Mouse (Mus musculus) liver, embryonic 14.5 days (tissue): ENCODE results near the gene Wdr46.
"Not testable (repeated sequence)": the region's sequence is repeated elsewhere in the genome, so short reads cannot be mapped to it uniquely, and the experiment has no call there.

ENCODE experiments used
- CTCF ChIP-seq: IDR thresholded peaks from 2 replicates; pipeline ENCODE4 v1.5.1; 2016; ENCODE audit warnings: antibody characterized with exemption, low read depth, control low read depth
- EP300 ChIP-seq: IDR thresholded peaks from 2 replicates; pipeline ENCODE4 v1.6.1; 2016; ENCODE audit warnings: antibody characterized with exemption, low read depth

DNA sequence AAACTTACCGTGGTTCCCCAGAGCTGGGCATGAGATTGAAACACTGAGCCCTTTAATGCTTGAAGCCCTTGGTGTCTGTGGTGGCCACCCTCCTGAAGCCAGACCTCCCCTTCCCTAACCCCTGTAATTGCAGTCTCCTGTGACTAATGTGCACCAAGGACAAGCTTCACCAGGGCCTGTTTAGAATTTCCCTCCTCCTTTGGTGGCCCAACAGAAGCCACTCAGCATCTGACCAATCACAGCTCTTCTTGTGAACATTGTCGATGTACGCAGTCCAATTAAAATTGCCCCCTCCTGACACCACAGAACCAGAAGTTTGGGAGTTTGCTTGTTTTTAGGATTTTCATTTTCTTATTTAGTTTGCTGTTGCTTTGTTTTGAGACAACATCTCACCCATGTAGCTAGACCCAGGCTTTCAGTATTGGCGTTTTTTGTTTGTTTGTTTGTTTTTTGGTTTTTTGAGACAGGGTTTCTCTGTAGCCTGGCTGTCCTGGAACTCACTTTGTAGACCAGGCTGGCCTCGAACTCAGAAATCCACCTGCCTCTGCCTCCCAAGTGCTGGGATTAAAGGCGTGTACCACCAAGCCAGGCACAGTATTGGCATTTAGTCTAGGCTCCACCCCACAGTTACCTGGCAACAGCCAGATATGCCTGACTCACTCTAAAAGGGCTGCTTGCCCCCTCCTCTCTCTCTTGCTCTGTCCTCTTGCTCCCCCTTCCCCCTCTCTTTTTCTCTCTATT, 36.4 kb upstream of the Wdr46 start:
- TF ChIP-seq CTCF, EP300: not testable (repeated sequence)
